Mouse (Mus musculus) cerebellum, adult 2 months (tissue): ENCODE results near the gene Syngap1. TPM values are rescaled to one million over a fixed set of nuclear protein-coding genes. Genes with fewer than 3 reads are reported as not detected.

Experiments
- DNase-seq, 2 experiments: peaks; one replicate each; pipeline ENCODE4 v3.0.0; 2021
- H3K27ac ChIP-seq: fragments of 200-500 bp; 2 replicates; pipeline ENCODE4 v1.5.1; 2012; ENCODE audit warnings: low read length, control low read depth, inconsistent platforms; ENCODE audit not compliant: insufficient read depth
- H3K27me3 ChIP-seq: fragments of 200-500 bp; 2 replicates; pipeline ENCODE4 v1.6.1; 2012; ENCODE audit warnings: inconsistent platforms, mild to moderate bottlenecking, low read length, moderate library complexity; ENCODE audit not compliant: control insufficient read depth, insufficient read depth
- H3K4me1 ChIP-seq: fragments of 200-500 bp; 2 replicates; pipeline ENCODE4 v1.6.1; 2011; ENCODE audit warnings: low read length; ENCODE audit not compliant: control insufficient read depth, insufficient read depth
- H3K4me3 ChIP-seq: fragments of 200-500 bp; replicated peaks from 2 replicates; pipeline ENCODE3; 2011; ENCODE audit warnings: mild to moderate bottlenecking, low read depth, low read length, control low read depth; ENCODE audit not compliant: insufficient read depth
- CTCF ChIP-seq: fragments of 200-500 bp; IDR thresholded peaks from 2 replicates; pipeline ENCODE4 v1.5.1; 2011; ENCODE audit warnings: low read depth, mild to moderate bottlenecking, control low read depth, low read length, moderate library complexity, borderline replicate concordance; ENCODE audit not compliant: insufficient read depth
- POLR2A ChIP-seq: fragments of 200-500 bp; IDR thresholded peaks from 2 replicates; pipeline ENCODE4 v1.6.1; 2011; ENCODE audit warnings: low read length, control low read depth, borderline replicate concordance; ENCODE audit not compliant: insufficient read depth
- WGBS: fragments of 180-500 bp; shearing (Covaris S2); methylation state at CpG from one replicate; pipeline ENCODE4 v1.1.7; 2018; 5-methylcytosine and 5-hydroxymethylcytosine counted together
- polyA plus RNA-seq: library from polyadenylated mRNA; depleted of rRNA; stranded (reverse); fragments of >200 nt; gene quantifications from 2 replicates; pipeline ENCODE4 v1.2.3, GENCODE M21; 2012

The Syngap1 gene
- polyA plus RNA-seq, 1 experiment, result 55.9 TPM

DNA sequence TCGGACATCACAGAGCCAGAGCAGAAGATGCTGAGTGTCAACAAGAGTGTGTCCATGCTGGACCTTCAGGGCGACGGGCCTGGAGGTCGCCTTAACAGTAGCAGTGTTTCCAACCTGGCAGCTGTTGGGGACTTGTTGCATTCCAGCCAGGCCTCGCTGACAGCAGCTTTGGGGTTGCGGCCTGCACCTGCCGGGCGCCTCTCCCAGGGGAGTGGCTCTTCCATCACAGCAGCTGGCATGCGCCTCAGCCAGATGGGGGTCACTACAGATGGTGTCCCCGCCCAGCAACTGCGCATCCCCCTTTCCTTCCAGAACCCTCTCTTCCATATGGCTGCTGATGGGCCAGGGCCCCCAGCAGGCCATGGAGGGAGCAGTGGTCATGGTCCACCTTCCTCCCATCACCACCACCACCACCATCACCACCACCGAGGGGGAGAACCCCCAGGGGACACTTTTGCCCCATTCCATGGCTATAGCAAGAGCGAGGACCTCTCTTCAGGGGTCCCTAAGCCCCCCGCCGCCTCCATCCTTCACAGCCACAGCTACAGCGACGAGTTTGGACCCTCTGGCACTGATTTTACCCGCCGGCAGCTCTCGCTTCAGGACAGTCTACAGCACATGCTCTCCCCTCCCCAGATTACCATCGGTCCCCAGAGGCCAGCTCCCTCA lies 20.7 kb downstream of the Syngap1 start:
- Histone ChIP-seq H3K4me1 (no peaks in the 10 kb centered on the region), H3K27me3 (no peaks in the 10 kb centered on the region), H3K4me3 (no peak overlapping the region), H3K27ac (no peak overlapping the region)
- TF ChIP-seq POLR2A, result no peak
- no peak for TF ChIP-seq CTCF
- 40% methylated on average over 21 of the region's 21 CpGs for WGBS
- DNase-seq, result no peak

DNA sequence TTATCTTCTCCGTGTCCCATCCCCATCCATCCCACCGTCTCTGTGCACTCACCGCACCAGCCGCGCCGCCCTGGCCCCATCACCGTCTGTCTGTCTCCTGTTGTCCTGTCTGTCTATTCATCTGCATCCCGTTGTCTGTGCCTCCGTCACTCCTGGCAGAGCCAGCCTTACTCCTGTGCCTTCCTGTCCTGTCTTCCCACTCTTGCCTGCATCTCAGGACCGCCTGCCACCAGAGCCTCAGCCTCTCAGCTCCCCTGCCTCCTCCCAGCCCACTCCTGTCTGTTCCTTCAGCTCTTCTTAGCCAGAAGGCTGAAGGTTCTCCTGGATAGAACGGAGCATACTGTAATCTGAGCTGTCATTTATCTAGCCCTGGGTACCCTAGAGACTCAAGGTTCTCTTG lies 25.9 kb downstream of the Syngap1 start:
- TF ChIP-seq POLR2A (no peak), CTCF (no peak)
- Histone ChIP-seq H3K27me3 (no peaks in the 10 kb centered on the region), H3K4me1 (no peaks in the 10 kb centered on the region), H3K4me3 (no peak overlapping the region), H3K27ac (no peak overlapping the region)
- 87% methylated on average over 11 of the region's 11 CpGs for WGBS
- DNase-seq, result no peak

DNA sequence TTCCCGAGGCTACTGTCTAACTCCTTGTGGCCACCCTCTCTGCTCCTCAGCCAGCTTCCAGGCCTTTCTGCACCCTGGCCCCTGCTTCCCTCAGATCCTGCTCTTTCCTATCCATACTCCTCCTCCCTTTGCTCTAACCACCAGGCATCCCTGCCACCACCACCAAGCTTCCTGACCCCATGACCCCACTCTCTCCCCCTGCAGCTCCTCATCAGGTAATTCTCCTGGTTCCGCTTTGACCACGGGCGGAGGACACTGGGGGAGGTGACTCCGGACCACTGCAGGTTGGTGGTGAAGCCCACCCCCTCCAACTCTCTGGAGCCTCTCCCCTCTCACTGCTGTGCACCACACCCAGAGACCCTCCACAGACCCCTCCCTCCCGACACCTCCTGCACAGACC lies 26.4 kb downstream of the Syngap1 start:
- 93% methylated on average over 6 of the region's 6 CpGs for WGBS
- TF ChIP-seq CTCF, result no peak
- no peak for TF ChIP-seq POLR2A
- Histone ChIP-seq H3K4me1 (no peaks in the 10 kb centered on the region), H3K27me3 (no peaks in the 10 kb centered on the region), H3K27ac (no peak overlapping the region), H3K4me3 (no peak overlapping the region)
- no peak for DNase-seq

DNA sequence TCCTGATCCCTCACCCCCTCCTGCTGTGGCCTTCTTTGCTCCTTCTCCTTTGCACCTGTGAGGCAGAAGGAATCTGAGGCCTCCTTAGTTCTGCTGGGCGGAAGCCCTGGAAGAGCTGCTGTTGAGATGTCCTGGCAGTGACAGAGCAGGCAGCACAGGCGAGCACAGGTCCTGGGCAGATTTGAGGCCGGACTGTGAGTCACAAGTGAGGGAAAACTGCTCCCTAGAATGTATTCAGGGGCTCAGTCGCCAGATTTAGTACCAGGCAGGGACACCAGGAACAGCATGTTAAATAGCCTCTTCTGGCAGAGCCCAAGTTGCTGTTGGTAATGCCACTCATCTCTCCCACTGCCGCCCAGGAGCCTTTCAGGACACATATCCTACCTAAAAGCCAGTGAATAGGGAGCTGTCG lies 27.2 kb downstream of the Syngap1 start:
- no peak overlapping the region for H3K27ac ChIP-seq
- no peak overlapping the region for H3K4me3 ChIP-seq
- no peak for TF ChIP-seq CTCF
- 86% methylated on average over 6 of the region's 6 CpGs for WGBS
- DNase-seq, result no peak
- H3K4me1 ChIP-seq, result no peaks in the 10 kb centered on the region
- H3K27me3 ChIP-seq, result no peaks in the 10 kb centered on the region

DNA sequence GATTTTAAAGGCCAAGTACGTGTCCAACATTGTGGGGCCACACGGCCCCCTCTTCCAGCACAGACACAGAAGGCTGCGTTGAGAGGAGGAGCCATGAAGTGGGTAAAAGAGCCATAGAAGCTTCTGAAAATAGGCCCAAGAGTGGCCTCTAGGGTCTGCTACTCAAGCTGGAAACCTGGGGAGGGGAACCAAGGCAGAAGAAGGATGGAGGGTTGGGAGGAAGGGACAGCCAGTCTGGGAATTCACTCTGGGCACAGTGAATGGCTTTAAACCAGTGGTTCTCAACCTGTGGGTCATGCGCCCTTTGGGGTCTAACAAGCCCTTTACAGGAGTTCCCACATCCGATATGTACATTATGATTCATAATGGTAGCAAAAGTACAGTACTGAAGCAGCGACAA lies 28.2 kb downstream of the Syngap1 start:
- WGBS, result 89% methylated on average over 6 of the region's 6 CpGs
- no peak for DNase-seq
- H3K27me3 ChIP-seq, result no peaks in the 10 kb centered on the region
- H3K4me1 ChIP-seq, result peaks cover 6% of the 10 kb centered on the region; the same call in 1 of the 2 replicates
- TF ChIP-seq POLR2A (no peak), CTCF (no peak)
- no peak overlapping the region for H3K4me3 ChIP-seq
- H3K27ac ChIP-seq, result no peak overlapping the region

DNA sequence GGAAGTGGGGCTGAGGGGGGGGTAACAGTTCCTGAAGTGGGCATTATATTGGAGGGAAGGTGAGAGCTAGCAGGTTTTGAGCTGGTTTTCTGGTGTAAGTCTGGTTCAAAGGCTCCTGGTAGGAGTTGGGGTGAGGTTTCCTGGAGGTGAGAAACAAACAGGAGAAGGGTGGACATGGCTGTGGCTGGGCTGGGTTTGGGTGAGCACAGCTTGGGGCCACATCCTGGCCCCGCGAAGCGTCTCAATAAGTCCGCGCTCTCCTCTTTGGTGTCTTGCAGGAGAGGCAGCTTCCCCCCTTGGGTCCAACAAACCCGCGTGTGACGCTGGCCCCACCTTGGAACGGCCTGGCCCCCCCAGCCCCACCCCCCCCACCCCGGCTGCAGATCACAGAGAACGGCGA lies 29.2 kb downstream of the Syngap1 start:
- Histone ChIP-seq H3K27ac (no peak overlapping the region), H3K4me1 (peaks cover 11% of the 10 kb centered on the region; the same call in 1 of the 2 replicates), H3K27me3 (no peaks in the 10 kb centered on the region), H3K4me3 (no peak overlapping the region)
- DNase-seq, result no peak
- 69% methylated on average over 12 of the region's 12 CpGs for WGBS
- no peak for TF ChIP-seq POLR2A
- TF ChIP-seq CTCF, result no peak

DNA sequence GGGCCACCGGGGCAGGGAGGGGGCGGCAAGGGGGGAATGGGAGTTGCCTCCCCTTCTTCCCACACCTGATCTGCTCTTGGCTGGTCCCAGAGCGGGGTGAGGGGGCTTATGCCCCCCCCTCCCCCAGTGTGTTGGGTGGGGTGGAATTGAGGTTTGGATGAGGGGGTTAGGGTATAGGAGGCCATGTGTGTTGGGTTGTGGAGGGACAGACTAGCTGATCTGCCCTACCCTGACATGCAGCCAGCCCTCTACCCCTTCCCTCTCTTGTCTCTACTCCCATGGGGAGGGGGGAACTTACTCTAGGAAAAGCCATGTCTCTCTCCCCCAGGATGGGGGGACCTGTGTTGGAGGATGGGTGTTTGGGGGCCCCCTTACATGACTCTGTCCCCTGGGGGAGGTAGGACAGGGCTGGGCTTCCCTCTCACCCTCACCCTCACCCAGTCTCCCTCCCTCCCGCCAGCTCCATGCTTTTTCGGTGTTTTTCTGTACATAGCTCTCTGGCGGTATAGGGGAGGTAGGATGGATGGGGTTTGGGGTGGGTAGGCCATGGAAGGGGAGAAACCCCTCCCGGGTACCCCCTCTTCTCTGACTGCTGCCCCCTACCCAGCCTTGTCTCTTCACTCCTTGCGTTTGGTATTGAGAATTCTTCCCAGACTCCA lies 30.3 kb downstream of the Syngap1 start:
- no peak overlapping the region for H3K4me3 ChIP-seq
- TF ChIP-seq POLR2A (no peak), CTCF (no peak)
- no peak for DNase-seq
- WGBS, result 60% methylated on average over 8 of the region's 8 CpGs
- no peaks in the 10 kb centered on the region for H3K27me3 ChIP-seq
- H3K4me1 ChIP-seq, result peaks cover 11% of the 10 kb centered on the region; the same call in 1 of the 2 replicates
- H3K27ac ChIP-seq, result no peak overlapping the region

DNA sequence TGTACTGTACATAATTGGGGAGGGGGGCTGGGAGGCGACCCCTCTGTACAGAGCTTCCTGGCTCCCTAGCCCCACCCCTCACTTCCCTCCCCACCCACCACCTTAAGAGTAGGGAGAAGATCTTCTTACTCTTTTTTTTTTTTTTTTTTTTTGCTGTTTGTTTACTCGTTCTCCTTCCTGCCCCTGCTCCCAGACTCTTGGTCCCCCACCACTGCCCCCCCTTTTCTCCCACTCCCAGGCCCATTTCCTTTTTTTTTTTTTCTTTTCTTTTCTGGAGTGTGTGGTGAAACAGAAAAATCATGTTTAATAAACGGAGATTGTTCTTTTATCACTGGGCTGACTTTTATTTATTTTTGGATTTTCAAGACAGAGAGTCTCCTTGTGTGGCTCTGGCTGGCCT lies 31.1 kb downstream of the Syngap1 start:
- DNase-seq, result no peak
- H3K4me1 ChIP-seq, result peaks cover 11% of the 10 kb centered on the region; the same call in 1 of the 2 replicates
- TF ChIP-seq POLR2A (no peak), CTCF (no peak)
- 4% methylated on average over 3 of the region's 3 CpGs for WGBS
- H3K4me3 ChIP-seq, result peak overlapping the region; percentile 89
- H3K27ac ChIP-seq, result no peak overlapping the region
- no peaks in the 10 kb centered on the region for H3K27me3 ChIP-seq
